Mouse (Mus musculus): ENCODE results near the gene Tbc1d10c. TPM values are rescaled to one million over a fixed set of nuclear protein-coding genes. Genes with fewer than 3 reads are reported as not detected.

Gene Tbc1d10c
- polyA plus RNA-seq, 1 experiment from 2014 or later = 0.43 TPM

DNA sequence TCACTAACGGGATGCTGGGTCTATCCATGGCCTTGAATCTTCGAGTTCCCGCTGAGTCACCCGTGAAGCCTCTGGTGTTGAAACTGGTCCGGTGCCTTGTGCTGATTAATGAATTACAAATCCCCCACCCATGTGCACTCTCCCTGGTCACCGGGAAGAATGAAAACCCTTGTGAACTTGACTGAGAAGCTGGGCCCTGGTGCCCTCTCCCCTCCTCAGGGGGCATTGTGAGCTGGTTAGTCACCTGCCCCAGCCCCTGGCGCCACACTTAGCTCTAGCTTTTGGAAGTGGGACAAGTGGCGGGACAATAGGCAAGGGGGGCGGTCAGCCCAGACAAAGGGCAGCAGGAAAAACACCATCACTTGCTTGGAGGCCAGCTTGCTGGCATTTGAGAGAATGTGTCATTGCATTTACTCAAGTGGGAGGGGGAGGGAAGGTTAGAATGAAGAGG is 22.5 kb upstream of the Tbc1d10c start:
- Histone ChIP-seq H3K4me3 (ENCODE audit: low read depth, low read length) (no peak overlapping the region), H3K27ac (ENCODE audit: low read depth, low read length) (no peak overlapping the region), H3K36me3 (ENCODE audit: control insufficient read depth, insufficient read depth, low read length) (no peaks in the 10 kb centered on the region), H3K9ac (ENCODE audit: low read length) (peak overlapping the region; percentile 77; the same call in 1 of the 2 replicates), H3K9me3 (ENCODE audit: control insufficient read depth, low read length) (no peaks in the 10 kb centered on the region), H3K4me2 (ENCODE audit: low read depth, low read length, severe bottlenecking) (peak overlapping the region; percentile 99), H3K27me3 (ENCODE audit: control insufficient read depth, insufficient read depth, low read length) (peaks cover 32% of the 10 kb centered on the region), H3K4me1 (replicated peaks; ENCODE audit: control insufficient read depth, insufficient read depth, low read length) (peaks cover 25% of the 10 kb centered on the region)
- WGBS = 4% methylated on average over 9 of the region's 9 CpGs
- ATAC-seq (replicated peaks; ENCODE audit: low FRiP score) (no peak), DNase-seq (ENCODE audit: low spot score) (no peak)

DNA sequence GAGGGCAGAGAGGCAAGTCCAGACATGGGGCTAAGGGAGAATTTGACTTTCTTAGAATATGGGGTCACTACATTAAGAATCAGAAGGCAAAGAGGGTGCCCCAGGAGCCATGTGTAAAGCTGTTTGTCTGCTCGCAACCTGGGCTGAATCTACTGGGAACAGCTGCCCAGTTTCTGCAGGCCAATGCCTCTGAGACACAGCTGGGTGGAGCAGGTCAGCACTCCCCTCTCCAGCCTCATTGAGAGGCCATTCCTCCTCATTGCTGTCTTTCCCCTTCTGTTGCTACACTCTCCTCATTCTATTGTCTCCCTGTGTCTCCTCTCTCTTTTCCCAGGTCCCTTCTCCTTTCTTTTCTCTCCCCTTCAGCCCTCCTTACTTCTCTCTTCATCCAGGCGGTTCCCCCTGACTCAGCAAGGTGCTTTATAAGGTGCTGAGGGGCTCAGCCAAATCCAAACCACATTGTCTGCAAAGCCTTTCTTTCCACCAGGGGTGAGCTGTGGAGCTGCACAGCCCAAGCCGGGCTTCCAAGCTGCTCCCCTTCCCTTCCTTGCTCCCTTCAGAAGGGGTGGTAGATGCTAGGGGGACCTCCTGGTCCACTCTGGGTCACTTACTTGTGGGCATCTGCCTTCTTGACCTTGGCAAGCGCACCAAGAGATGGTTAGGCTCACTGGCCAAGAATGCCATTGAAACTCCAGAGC is 21.0 kb upstream of the Tbc1d10c start:
- H3K27me3 ChIP-seq (ENCODE audit: control insufficient read depth, insufficient read depth, low read length) = peaks cover 31% of the 10 kb centered on the region
- H3K4me3 ChIP-seq (ENCODE audit: low read depth, low read length) = no peak overlapping the region
- no peaks in the 10 kb centered on the region for H3K9me3 ChIP-seq (ENCODE audit: control insufficient read depth, low read length)
- H3K4me1 ChIP-seq (replicated peaks; ENCODE audit: control insufficient read depth, insufficient read depth, low read length) = peaks cover 23% of the 10 kb centered on the region
- ATAC-seq (replicated peaks; ENCODE audit: low FRiP score) (no peak), DNase-seq (ENCODE audit: low spot score) (no peak)
- 18% methylated on average over 4 of the region's 4 CpGs for WGBS
- no peak overlapping the region for H3K4me2 ChIP-seq (ENCODE audit: low read depth, low read length, severe bottlenecking)
- no peaks in the 10 kb centered on the region for H3K36me3 ChIP-seq (ENCODE audit: control insufficient read depth, insufficient read depth, low read length)
- no peak overlapping the region for H3K27ac ChIP-seq (ENCODE audit: low read depth, low read length)
- H3K9ac ChIP-seq (ENCODE audit: low read length) = peak overlapping the region; percentile 7; the same call in 1 of the 2 replicates

DNA sequence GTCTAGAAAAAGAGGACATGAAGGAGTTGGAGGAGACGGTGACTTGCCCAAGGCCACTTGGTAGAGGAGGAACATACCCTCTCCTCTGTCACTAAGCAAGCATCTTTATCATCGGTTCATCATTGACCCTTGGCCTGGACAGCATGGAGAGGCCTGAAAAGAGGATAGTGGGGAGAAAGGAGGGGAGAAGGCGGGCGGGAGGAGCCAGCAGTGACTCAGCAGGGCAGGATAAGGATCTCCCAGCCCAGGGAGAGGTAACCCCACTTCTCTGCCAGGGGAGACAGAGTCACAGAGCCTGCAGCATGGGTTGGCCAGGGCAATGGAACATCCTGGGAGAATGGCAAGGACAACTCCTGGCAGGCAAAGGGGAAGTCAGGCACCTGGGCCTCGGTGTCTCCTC is 17.5 kb upstream of the Tbc1d10c start:
- H3K27me3 ChIP-seq (ENCODE audit: control insufficient read depth, insufficient read depth, low read length) = peaks cover 10% of the 10 kb centered on the region
- H3K4me1 ChIP-seq (replicated peaks; ENCODE audit: control insufficient read depth, insufficient read depth, low read length) = peaks cover 12% of the 10 kb centered on the region
- ATAC-seq (replicated peaks; ENCODE audit: low FRiP score) = no peak
- 71% methylated on average over 5 of the region's 5 CpGs for WGBS
- H3K4me3 ChIP-seq (ENCODE audit: low read depth, low read length) = no peak overlapping the region
- H3K9ac ChIP-seq (ENCODE audit: low read length) = no peak overlapping the region
- no peak for DNase-seq (ENCODE audit: low spot score)
- no peaks in the 10 kb centered on the region for H3K36me3 ChIP-seq (ENCODE audit: control insufficient read depth, insufficient read depth, low read length)
- H3K9me3 ChIP-seq (ENCODE audit: control insufficient read depth, low read length) = no peaks in the 10 kb centered on the region
- no peak overlapping the region for H3K27ac ChIP-seq (ENCODE audit: low read depth, low read length)
- no peak overlapping the region for H3K4me2 ChIP-seq (ENCODE audit: low read depth, low read length, severe bottlenecking)

DNA sequence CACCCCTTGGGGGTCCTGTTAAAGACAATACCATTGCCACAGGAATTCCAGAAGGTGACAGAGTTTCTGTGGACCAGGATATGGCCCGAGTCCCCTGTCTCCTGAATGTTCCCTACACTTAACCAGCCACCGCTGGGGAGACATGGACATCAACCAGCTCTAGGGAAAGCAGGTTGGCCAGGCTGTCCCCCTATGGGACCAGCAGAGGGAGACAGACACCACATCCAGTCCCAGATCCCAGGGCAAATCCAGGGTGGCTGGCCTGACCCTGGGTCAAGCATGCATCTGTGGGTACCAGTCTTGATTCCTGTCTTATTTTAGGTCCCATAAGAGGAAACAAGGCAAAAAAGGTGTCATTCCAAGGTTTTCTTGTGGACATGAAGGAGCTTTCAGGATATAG is 15.9 kb upstream of the Tbc1d10c start:
- no peak overlapping the region for H3K4me2 ChIP-seq (ENCODE audit: low read depth, low read length, severe bottlenecking)
- H3K9me3 ChIP-seq (ENCODE audit: control insufficient read depth, low read length) = no peaks in the 10 kb centered on the region
- no peaks in the 10 kb centered on the region for H3K36me3 ChIP-seq (ENCODE audit: control insufficient read depth, insufficient read depth, low read length)
- ATAC-seq (replicated peaks; ENCODE audit: low FRiP score) (no peak; the same call in 1 of the 2 replicates), DNase-seq (ENCODE audit: low spot score) (peak; percentile 85)
- H3K9ac ChIP-seq (ENCODE audit: low read length) = no peak overlapping the region
- no peak overlapping the region for H3K4me3 ChIP-seq (ENCODE audit: low read depth, low read length)
- peaks cover 5% of the 10 kb centered on the region for H3K4me1 ChIP-seq (replicated peaks; ENCODE audit: control insufficient read depth, insufficient read depth, low read length)
- WGBS = 0% methylated on average over 2 of the region's 2 CpGs
- H3K27ac ChIP-seq (ENCODE audit: low read depth, low read length) = no peak overlapping the region
- peaks cover 1% of the 10 kb centered on the region; the same call in 1 of the 2 replicates for H3K27me3 ChIP-seq (ENCODE audit: control insufficient read depth, insufficient read depth, low read length)

DNA sequence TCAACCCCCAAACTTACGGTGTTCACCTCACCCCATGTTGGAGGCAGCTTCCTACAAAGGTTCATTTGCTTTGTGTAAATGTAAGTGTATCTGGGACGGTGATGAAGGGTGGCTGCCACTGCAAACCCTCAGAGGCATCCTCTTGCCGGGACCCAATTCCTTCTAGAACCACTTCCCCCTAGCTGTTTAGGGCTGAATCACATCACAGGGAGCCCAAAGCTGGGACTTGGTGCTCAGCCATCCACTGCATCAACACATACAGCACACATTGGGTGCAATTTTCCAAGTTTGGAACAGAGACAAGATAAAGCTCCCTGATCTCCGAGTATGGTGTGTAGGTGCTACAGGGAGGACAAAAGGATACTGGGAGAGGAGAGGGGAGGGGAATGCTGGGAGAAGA is 13.8 kb upstream of the Tbc1d10c start:
- Histone ChIP-seq H3K9ac (ENCODE audit: low read length) (no peak overlapping the region), H3K36me3 (ENCODE audit: control insufficient read depth, insufficient read depth, low read length) (no peaks in the 10 kb centered on the region; the same call in 1 of the 2 replicates), H3K4me1 (replicated peaks; ENCODE audit: control insufficient read depth, insufficient read depth, low read length) (peaks cover 18% of the 10 kb centered on the region), H3K4me2 (ENCODE audit: low read depth, low read length, severe bottlenecking) (no peak overlapping the region), H3K4me3 (ENCODE audit: low read depth, low read length) (no peak overlapping the region), H3K27me3 (ENCODE audit: control insufficient read depth, insufficient read depth, low read length) (no peaks in the 10 kb centered on the region), H3K27ac (ENCODE audit: low read depth, low read length) (no peak overlapping the region), H3K9me3 (ENCODE audit: control insufficient read depth, low read length) (no peaks in the 10 kb centered on the region)
- 64% methylated on average over 4 of the region's 4 CpGs for WGBS
- DNase-seq (ENCODE audit: low spot score) (no peak), ATAC-seq (replicated peaks; ENCODE audit: low FRiP score) (no peak)

DNA sequence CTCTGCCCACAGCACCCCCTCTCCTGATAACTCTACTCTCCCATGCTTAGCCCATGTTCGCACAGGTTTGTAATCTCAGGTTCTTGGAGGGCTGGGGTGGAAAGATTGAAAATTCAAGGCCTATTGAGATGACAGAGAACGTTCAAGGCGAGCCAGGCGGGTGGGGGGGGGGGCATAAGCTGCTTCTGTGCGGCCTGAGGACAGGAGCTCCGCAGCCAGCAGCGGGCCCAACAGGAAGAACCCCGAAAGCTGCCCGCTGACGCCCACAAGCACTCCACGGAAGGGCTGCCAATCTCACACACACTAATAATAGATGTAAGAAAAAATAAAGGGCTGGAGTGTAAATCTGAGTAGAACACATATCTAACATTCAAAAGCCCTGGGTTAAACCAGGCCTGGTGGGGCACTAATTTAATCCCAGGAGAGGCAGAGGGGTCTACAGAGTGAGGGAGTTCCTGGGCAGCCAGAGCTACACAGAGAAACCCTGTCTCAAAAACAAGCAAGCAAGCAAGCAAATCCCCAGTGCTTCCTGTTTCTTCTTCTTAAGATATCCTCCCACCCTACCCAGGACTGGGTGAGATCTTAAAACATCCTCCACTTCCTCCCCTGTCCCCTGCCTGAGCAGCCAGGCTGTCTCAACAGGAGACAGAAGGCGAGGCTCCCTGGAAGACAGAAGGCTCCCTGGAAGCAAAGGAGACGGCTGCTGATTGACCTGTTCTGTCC is 12.7 kb upstream of the Tbc1d10c start:
- no peak overlapping the region for H3K4me2 ChIP-seq (ENCODE audit: low read depth, low read length, severe bottlenecking)
- H3K9ac ChIP-seq (ENCODE audit: low read length) = no peak overlapping the region
- H3K27me3 ChIP-seq (ENCODE audit: control insufficient read depth, insufficient read depth, low read length) = no peaks in the 10 kb centered on the region
- WGBS = 71% methylated on average over 13 of the region's 13 CpGs
- H3K9me3 ChIP-seq (ENCODE audit: control insufficient read depth, low read length) = no peaks in the 10 kb centered on the region
- ATAC-seq (replicated peaks; ENCODE audit: low FRiP score) (no peak), DNase-seq (ENCODE audit: low spot score) (no peak)
- H3K4me1 ChIP-seq (replicated peaks; ENCODE audit: control insufficient read depth, insufficient read depth, low read length) = peaks cover 18% of the 10 kb centered on the region
- H3K4me3 ChIP-seq (ENCODE audit: low read depth, low read length) = no peak overlapping the region
- H3K36me3 ChIP-seq (ENCODE audit: control insufficient read depth, insufficient read depth, low read length) = no peaks in the 10 kb centered on the region; the same call in 1 of the 2 replicates
- no peak overlapping the region for H3K27ac ChIP-seq (ENCODE audit: low read depth, low read length)

DNA sequence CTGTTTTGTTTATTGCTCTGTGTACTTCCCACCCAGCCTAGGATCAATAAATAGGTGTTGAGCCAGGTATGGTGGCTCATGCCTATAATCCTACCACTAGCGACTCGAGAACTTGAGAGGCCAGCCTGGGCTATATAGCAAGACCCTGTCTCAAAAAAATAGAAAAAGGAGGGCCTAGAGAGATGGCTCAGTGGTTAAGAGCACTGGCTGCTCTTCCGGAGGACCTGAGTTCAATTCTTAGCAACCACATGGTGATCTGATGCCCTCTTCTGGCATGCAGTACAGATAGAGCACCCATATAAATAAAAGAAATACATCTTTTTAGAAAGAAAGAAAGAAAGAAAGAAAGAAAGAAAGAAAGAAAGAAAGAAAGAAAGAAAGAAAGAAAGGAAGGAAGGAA is 12.1 kb upstream of the Tbc1d10c start:
- no peak overlapping the region for H3K4me3 ChIP-seq (ENCODE audit: low read depth, low read length)

DNA sequence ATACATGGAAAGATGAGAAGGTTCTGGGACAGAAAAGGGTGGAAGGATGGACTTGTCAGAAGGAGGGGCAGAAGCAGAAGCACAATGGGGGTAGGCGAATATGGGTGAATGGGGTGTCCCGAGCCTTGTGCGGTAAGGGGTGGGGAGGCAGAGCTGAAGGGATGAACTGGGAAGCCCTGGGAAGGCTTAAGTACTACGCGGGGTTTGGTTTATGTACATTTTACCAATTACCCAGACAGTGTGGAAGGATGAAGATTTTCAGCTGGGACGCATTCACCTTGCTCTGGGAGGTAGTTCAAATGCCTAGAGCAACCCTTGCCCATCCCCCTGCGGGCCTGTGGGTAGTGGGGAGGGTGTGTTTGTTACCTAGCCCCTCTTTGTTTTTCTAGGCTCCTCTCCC is 11.1 kb upstream of the Tbc1d10c start:
- H3K27me3 ChIP-seq (ENCODE audit: control insufficient read depth, insufficient read depth, low read length) = no peaks in the 10 kb centered on the region
- peaks cover 2% of the 10 kb centered on the region; the same call in 1 of the 2 replicates for H3K36me3 ChIP-seq (ENCODE audit: control insufficient read depth, insufficient read depth, low read length)
- H3K4me1 ChIP-seq (replicated peaks; ENCODE audit: control insufficient read depth, insufficient read depth, low read length) = peaks cover 18% of the 10 kb centered on the region
- no peak for DNase-seq (ENCODE audit: low spot score)
- WGBS = 23% methylated on average over 7 of the region's 7 CpGs
- H3K4me2 ChIP-seq (ENCODE audit: low read depth, low read length, severe bottlenecking) = peak overlapping the region; percentile 97
- H3K9ac ChIP-seq (ENCODE audit: low read length) = peak overlapping the region; percentile 88
- no peak overlapping the region for H3K27ac ChIP-seq (ENCODE audit: low read depth, low read length)
- H3K9me3 ChIP-seq (ENCODE audit: control insufficient read depth, low read length) = no peaks in the 10 kb centered on the region
- peak overlapping the region; percentile 69 for H3K4me3 ChIP-seq (ENCODE audit: low read depth, low read length)
- ATAC-seq (replicated peaks; ENCODE audit: low FRiP score) = no peak; the same call in 1 of the 2 replicates

More for the DNA sequence above, 12.1 kb upstream of the Tbc1d10c start:
- H3K36me3 ChIP-seq (ENCODE audit: control insufficient read depth, insufficient read depth, low read length) = no peaks in the 10 kb centered on the region; the same call in 1 of the 2 replicates
- WGBS = 67% methylated on average over 3 of the region's 3 CpGs
- peaks cover 18% of the 10 kb centered on the region for H3K4me1 ChIP-seq (replicated peaks; ENCODE audit: control insufficient read depth, insufficient read depth, low read length)
- H3K9me3 ChIP-seq (ENCODE audit: control insufficient read depth, low read length) = no peaks in the 10 kb centered on the region
- no peaks in the 10 kb centered on the region for H3K27me3 ChIP-seq (ENCODE audit: control insufficient read depth, insufficient read depth, low read length)
- ATAC-seq (replicated peaks; ENCODE audit: low FRiP score) = no peak
- H3K9ac ChIP-seq (ENCODE audit: low read length) = no peak overlapping the region
- no peak for DNase-seq (ENCODE audit: low spot score)
- no peak overlapping the region for H3K27ac ChIP-seq (ENCODE audit: low read depth, low read length)
- no peak overlapping the region for H3K4me2 ChIP-seq (ENCODE audit: low read depth, low read length, severe bottlenecking)
